Comparison of ENCODE assay signal across 8 mouse cellular contexts in the genomic region with DNA sequence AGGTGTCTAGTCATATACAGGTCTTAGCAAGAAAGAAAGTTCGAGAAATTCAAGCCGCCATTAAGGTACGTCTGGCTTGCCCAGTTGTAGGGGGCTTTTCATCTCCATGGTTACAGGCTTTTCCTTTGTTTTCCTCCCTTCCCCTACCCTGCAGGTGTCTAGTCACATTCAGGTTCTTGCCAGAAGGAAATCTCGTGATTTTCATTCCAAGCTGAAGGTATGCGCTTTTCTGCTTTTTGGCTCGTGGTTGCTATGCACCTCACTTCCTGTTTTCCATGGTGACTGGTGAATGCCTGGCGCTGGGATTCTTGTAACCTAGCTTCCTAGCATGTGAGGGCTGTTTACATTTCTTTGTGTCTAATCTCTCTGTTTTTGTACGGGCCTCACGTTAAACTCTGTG.
DNase-seq lines count a peak whose midpoint lies in the region; ATAC-seq lines count a peak whose summit lies in the region.

No protein-coding gene starts in this region.

- H3K9ac ChIP-seq in hindbrain, embryonic 12.5 days: no peak overlapping the region
- H3K9ac ChIP-seq in midbrain, embryonic 13.5 days (replicated peaks): 0 out of 2 replicates have a peak overlapping the region, but pooled peaks have one; percentile 36

- 7% methylated on average over 9 of the region's 9 CpGs for WGBS in hindbrain, embryonic 12.5 days
- 1% methylated on average over 9 of the region's 9 CpGs for WGBS in midbrain, embryonic 13.5 days

- peak; percentile 72 for ATAC-seq in hindbrain, embryonic 12.5 days (ENCODE audit: low FRiP score)
- ATAC-seq in midbrain, embryonic 13.5 days: peak; percentile 80

- DNase-seq in layer of hippocampus, adult 9-11 months: peak; percentile 41
- no peak for DNase-seq in layer of hippocampus, postnatal 14 days (ENCODE audit: low spot score in 2 of 2)
- DNase-seq in embryo, embryonic 11 days: peak; percentile 74
- DNase-seq in urinary bladder, postnatal 36 days (ENCODE audit: low spot score in 2 of 2): no peak
- DNase-seq in layer of hippocampus, adult 9-10 months (ENCODE audit: low spot score): no peak
- no peak for DNase-seq in cerebellum, postnatal 4 days (ENCODE audit: low spot score in 2 of 2)

- H3K27ac ChIP-seq in hindbrain, embryonic 12.5 days: peak overlapping the region; percentile 74
- H3K27ac ChIP-seq in midbrain, embryonic 13.5 days: peak overlapping the region; percentile 77

- no peaks in the 10 kb centered on the region for H3K9me3 ChIP-seq in hindbrain, embryonic 12.5 days (replicated peaks)
- no peaks in the 10 kb centered on the region for H3K9me3 ChIP-seq in midbrain, embryonic 13.5 days

- H3K4me2 ChIP-seq in hindbrain, embryonic 12.5 days (replicated peaks): peak overlapping the region; percentile 36
- peak overlapping the region; percentile 49 for H3K4me2 ChIP-seq in midbrain, embryonic 13.5 days (replicated peaks)

- peak overlapping the region; percentile 10; the same call in 1 of the 2 replicates for H3K4me3 ChIP-seq in hindbrain, embryonic 12.5 days
- peak overlapping the region; percentile 22 for H3K4me3 ChIP-seq in midbrain, embryonic 13.5 days (replicated peaks)

- H3K36me3 ChIP-seq in hindbrain, embryonic 12.5 days: no peaks in the 10 kb centered on the region
- H3K36me3 ChIP-seq in midbrain, embryonic 13.5 days: no peaks in the 10 kb centered on the region; the same call in 1 of the 2 replicates

- no peaks in the 10 kb centered on the region for H3K27me3 ChIP-seq in hindbrain, embryonic 12.5 days
- 0 out of 2 replicates have a peak, but pooled peaks cover 3% of the 10 kb centered on the region for H3K27me3 ChIP-seq in midbrain, embryonic 13.5 days

- peaks cover 29% of the 10 kb centered on the region for H3K4me1 ChIP-seq in hindbrain, embryonic 12.5 days
- peaks cover 33% of the 10 kb centered on the region for H3K4me1 ChIP-seq in midbrain, embryonic 13.5 days (replicated peaks)

Comparison
In these comparisons a context has a peak if more than half of its experiments do, and no peak if none do; other contexts are left out.
1. DNase-seq: peak in layer of hippocampus, adult 9-11 months (single experiment) and embryo, embryonic 11 days (single experiment); none in layer of hippocampus, postnatal 14 days (0 of 2), urinary bladder, postnatal 36 days (0 of 2), layer of hippocampus, adult 9-10 months (single experiment) and cerebellum, postnatal 4 days (0 of 2).